Mouse (Mus musculus): Measurements from ENCODE around the gene Kcna7. TPM values are rescaled to one million over a fixed set of nuclear protein-coding genes. Genes with fewer than 3 reads are reported as not detected.

Kcna7 gene
- polyA plus RNA-seq, 1 experiment = not detected

DNA sequence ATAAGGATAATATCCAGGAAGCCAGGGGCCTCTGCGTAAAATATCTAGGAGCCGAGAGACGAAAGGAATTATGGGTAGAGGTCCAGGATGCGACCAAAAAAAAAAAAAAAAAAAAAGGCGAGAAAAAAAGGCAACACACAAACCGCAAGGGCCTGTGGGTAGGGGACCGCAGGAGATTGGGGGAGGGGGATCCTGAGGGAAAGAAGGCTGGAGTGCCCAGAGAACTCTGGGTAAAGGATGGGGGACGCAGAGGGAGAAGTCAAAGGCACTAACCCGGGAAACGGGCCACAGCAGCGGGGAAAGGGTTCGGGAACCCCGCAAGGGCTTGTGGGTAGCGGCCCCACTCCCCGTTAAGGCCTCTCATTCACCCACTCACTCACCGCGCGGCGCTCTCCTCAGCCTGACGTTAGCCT is 10.3 kb upstream of the Kcna7 start:
- no peak for TF ChIP-seq CTCF (IDR thresholded peaks at IDR 0.05; ENCODE audit: low read depth, low read length)
- no peak for TF ChIP-seq POLR2A (IDR thresholded peaks at IDR 0.05; ENCODE audit: borderline replicate concordance, low read depth, low read length)
- peak overlapping the region; percentile 85 for H3K27ac ChIP-seq (ENCODE audit: insufficient read depth, low read depth, low read length)
- peak overlapping the region; percentile 70 for H3K4me3 ChIP-seq (ENCODE audit: insufficient read depth, low read length)
- H3K4me1 ChIP-seq (ENCODE audit: control insufficient read depth, insufficient read depth, low read length) = peaks cover 16% of the 10 kb centered on the region

DNA sequence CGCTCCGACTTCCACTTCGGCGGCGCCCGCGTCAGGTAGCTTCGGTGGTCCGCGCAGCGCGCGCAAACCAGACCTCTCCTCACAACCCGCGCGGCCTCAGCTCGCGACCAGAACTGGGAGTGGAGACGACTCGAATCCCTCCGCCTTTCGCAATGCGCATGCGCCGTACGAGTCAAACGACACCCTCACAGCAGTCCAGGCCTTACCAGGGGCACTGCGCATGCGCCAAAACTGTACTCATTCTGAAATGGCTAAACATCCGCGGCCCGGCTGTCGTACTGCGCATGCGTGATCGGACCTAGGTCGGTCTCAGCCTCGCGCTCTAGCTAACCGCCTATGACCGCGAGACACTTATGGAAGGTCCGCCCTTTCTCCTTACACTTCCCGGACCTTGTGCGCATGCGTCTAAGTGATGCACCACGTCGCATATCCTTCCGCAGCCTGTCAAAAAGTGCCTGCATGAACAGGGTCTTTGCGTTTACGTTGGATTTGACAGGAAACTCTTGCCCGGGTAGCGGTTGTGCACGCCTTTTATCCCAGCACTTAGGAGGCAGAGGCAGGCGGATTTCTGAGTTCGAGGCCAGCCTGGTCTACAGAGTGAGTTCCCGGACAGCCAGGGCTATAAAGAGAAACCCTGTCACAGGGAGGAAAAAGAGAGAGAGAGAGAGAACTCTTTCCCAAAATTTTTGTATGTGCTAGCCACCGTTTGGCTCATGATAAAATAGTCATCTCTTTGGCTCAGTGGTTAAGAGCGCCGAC is 9.7 kb upstream of the Kcna7 start, which contains the start of gene Snrnp70:
Gene Snrnp70, minus strand, starts transcription at position 165 of the 759 bp plus-strand sequence.
- Histone ChIP-seq H3K27ac (ENCODE audit: insufficient read depth, low read depth, low read length) (peak within 1 kb of the TSS; percentile 85), H3K4me1 (ENCODE audit: control insufficient read depth, insufficient read depth, low read length) (peaks cover 16% of the 10 kb centered on the region)
- TF ChIP-seq CTCF (IDR thresholded peaks at IDR 0.05; ENCODE audit: low read depth, low read length) (no peak; the same call in 1 of the 2 replicates), POLR2A (IDR thresholded peaks at IDR 0.05; ENCODE audit: borderline replicate concordance, low read depth, low read length) (no peak)

DNA sequence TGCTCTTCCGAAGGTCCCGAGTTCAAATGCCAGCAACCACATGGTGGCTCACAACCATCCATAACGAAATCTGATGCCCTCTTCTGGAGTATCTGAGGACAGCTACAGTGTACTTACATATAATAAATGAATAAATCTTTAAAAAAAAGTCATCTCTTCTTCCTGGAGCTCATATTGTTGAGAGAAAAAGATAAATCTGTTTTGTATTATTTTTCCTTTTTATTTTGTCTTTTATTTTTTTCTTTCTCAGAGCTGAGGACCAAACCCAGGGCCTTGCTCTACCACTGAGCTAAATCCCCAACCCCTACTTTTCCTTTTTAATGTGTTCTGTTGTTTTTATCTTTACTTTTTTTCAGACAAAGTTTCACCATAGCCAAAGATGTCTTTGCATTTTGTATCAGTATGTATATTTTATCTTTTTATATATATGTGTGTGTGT is 9.1 kb upstream of the Kcna7 start:
- Histone ChIP-seq H3K4me3 (ENCODE audit: insufficient read depth, low read length) (peak overlapping the region; percentile 76), H3K4me1 (ENCODE audit: control insufficient read depth, insufficient read depth, low read length) (peaks cover 16% of the 10 kb centered on the region), H3K27ac (ENCODE audit: insufficient read depth, low read depth, low read length) (peak overlapping the region; percentile 83)

More for the DNA sequence above, 9.7 kb upstream of the Kcna7 start, which contains the start of gene Snrnp70:
- H3K4me3 ChIP-seq (ENCODE audit: insufficient read depth, low read length) = peak within 1 kb of the TSS; percentile 76

DNA sequence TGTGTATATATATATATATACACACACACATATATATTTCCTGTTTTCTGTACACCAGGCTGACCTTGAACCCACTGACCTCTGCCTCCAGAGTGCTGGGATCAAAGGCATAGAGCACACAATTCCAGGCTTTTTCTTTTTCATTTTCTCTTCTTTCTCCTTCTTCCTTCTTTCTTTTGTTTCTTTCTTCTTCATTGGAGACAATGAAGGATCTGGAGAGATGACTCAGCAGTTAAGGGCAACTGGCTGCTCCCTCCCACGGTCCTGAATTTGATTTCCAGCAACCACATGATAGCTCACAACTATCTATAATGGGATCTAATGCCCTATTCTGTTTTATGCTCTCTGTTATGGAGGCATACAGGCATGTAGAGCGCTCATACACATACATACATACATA is 8.7 kb upstream of the Kcna7 start:
- Histone ChIP-seq H3K27ac (ENCODE audit: insufficient read depth, low read depth, low read length) (peak overlapping the region; percentile 11; the same call in 1 of the 2 replicates), H3K4me1 (ENCODE audit: control insufficient read depth, insufficient read depth, low read length) (peaks cover 13% of the 10 kb centered on the region), H3K4me3 (ENCODE audit: insufficient read depth, low read length) (no peak overlapping the region)
- TF ChIP-seq POLR2A (IDR thresholded peaks at IDR 0.05; ENCODE audit: borderline replicate concordance, low read depth, low read length) (no peak), CTCF (IDR thresholded peaks at IDR 0.05; ENCODE audit: low read depth, low read length) (no peak)

DNA sequence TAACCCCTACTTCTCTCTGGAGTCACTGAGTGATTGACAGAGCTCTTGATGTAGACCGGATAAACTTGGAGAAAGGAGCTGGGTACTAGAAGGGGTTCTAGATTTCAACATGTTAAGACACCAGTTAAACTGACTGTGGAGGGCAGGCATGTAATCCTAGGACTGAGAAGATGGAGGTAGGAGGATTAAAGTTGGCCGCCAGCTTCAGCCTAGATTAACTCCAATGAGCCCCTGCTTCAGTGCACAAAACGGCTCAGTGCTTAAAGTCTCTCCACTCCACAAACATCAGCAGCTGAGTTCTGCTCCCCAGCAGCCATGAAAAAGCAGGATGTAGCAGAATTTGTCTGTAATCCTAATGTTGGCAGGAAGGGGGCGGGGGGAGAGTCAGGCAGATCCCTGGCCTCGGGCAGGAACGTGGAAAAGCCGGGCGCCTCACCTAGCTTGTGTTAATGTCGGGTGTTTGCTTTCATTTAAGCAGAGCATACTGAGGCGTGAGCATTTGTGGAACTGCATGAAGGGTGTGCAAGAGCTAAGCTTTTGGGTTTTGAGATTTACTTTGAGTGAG is 3.9 kb upstream of the Kcna7 start:
- Histone ChIP-seq H3K4me1 (ENCODE audit: control insufficient read depth, insufficient read depth, low read length) (peaks cover 11% of the 10 kb centered on the region; the same call in 1 of the 2 replicates), H3K27ac (ENCODE audit: insufficient read depth, low read depth, low read length) (no peak overlapping the region), H3K4me3 (ENCODE audit: insufficient read depth, low read length) (no peak overlapping the region)
- TF ChIP-seq CTCF (IDR thresholded peaks at IDR 0.05; ENCODE audit: low read depth, low read length) = no peak
- no peak for TF ChIP-seq POLR2A (IDR thresholded peaks at IDR 0.05; ENCODE audit: borderline replicate concordance, low read depth, low read length)

DNA sequence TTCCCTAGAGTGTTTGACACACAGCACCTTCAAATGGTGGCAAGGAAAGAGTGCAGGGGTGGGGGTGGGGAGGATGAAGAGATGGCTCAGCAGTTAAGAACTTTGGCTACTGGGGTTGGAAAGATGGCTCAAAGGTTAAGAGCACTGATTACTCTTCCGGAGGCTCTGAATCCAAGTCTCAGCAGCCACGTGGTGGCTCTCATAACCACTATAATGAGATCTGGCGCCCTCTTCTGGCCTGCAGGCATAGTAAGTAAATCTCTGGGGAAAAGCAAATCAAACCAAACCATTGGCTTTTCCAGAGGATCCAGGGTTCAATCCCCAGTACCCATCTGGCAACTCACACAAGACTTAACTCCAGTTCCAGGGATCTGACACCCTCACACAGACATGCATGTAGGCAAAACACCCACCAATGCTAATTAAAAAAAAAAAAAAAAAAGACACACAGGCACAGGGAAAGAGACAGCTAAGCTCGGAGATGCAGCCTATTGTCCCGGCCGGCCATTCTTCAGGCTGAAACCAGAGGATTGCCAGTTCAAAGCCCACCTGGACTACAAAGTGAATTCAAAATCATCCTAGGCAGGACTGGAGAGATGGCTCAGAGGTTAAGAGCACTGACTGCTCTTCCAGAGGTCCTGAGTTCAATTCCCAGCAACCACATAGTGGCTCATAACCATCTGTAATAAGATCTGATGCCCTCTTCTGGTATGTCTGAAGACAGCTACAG is 1.8 kb upstream of the Kcna7 start:
- Histone ChIP-seq H3K4me1 (ENCODE audit: control insufficient read depth, insufficient read depth, low read length) (peaks cover 4% of the 10 kb centered on the region; the same call in 1 of the 2 replicates), H3K4me3 (ENCODE audit: insufficient read depth, low read length) (no peak overlapping the region), H3K27ac (ENCODE audit: insufficient read depth, low read depth, low read length) (no peak overlapping the region)
- TF ChIP-seq POLR2A (IDR thresholded peaks at IDR 0.05; ENCODE audit: borderline replicate concordance, low read depth, low read length) (no peak), CTCF (IDR thresholded peaks at IDR 0.05; ENCODE audit: low read depth, low read length) (peak; percentile 49; the same call in 1 of the 2 replicates)

DNA sequence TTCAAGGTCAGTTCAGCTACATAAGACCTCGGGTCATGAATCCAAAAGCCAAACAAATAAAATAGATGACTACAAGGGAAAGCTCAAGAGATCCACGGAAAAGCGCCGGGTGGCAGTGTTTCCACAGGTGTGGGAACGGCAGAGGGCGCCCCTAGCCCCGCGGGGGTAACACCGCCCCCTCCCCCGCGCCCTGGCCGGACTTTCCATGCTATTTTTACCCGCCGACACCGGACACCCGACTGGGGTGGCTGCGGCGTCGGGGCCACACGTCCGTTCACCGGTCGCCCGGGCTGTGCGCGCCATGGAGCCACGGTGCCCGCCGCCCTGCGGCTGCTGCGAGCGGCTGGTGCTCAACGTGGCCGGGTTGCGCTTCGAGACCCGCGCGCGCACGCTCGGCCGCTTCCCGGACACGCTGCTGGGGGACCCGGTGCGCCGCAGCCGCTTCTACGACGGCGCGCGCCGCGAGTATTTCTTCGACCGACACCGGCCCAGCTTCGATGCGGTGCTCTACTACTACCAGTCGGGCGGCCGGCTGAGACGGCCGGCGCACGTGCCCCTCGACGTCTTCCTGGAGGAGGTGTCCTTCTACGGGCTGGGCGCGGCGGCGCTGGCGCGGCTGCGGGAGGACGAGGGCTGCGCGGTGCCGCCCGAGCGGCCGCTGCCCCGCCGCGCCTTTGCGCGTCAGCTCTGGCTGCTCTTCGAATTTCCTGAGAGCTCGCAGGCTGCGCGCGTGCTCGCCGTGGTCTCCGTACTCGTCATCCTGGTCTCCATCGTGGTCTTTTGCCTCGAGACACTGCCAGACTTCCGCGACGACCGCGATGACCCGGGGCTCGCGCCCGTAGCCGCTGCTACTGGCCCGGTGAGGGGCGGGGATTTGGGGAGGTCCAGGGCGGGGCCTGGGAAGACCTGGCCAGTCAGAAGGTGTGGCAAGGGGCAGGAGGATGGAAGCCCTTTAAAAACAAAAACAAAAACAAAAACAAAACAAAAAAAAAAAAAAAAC is 1.0 kb downstream of the Kcna7 start:
- Histone ChIP-seq H3K4me3 (ENCODE audit: insufficient read depth, low read length) (peak overlapping the region; percentile 51), H3K4me1 (ENCODE audit: control insufficient read depth, insufficient read depth, low read length) (peaks cover 4% of the 10 kb centered on the region; the same call in 1 of the 2 replicates), H3K27ac (ENCODE audit: insufficient read depth, low read depth, low read length) (no peak overlapping the region)
- TF ChIP-seq CTCF (IDR thresholded peaks at IDR 0.05; ENCODE audit: low read depth, low read length) = no peak
- no peak for TF ChIP-seq POLR2A (IDR thresholded peaks at IDR 0.05; ENCODE audit: borderline replicate concordance, low read depth, low read length)

DNA sequence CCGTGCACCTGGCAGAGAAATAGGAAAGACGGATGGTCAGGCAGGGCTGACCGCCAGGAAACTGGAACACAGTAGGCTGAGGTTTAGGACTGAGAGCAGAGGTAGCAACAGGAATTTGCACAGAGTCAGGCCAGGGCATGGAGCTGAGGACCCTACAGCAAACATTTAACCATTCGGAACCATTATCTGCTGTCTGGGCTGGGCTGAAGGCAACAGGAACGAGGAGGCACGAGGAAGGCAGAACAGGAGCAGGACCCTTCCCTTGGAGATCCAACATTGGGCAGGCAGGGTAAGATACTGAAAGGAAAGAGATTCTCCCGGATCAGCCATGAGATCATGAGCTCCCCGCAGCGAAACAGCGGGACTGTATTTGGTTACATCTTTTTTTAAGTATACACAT is 2.4 kb downstream of the Kcna7 start:
- TF ChIP-seq CTCF (IDR thresholded peaks at IDR 0.05; ENCODE audit: low read depth, low read length) (no peak), POLR2A (IDR thresholded peaks at IDR 0.05; ENCODE audit: borderline replicate concordance, low read depth, low read length) (no peak)
- Histone ChIP-seq H3K4me3 (ENCODE audit: insufficient read depth, low read length) (no peak overlapping the region), H3K4me1 (ENCODE audit: control insufficient read depth, insufficient read depth, low read length) (peaks cover 4% of the 10 kb centered on the region; the same call in 1 of the 2 replicates), H3K27ac (ENCODE audit: insufficient read depth, low read depth, low read length) (no peak overlapping the region)

DNA sequence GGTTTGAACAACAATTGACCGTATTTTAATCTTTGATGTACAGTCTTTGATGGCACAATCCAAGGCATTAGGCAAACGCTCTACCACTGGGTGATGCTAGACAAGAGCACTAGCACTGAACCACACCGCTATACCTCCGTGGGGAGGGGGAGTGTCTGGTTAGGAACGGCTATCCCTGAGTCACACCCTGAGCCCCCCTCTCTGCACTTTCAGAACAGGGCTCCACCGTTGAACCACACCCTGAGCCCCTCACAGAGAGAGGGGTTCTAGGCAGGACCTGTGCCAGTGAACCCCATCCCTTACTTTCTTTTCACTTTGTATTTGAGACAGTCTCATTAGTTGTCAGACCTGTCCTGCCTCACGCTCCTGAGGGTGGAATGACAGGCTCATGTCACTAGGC is 2.9 kb downstream of the Kcna7 start:
- Histone ChIP-seq H3K4me3 (ENCODE audit: insufficient read depth, low read length) (no peak overlapping the region), H3K4me1 (ENCODE audit: control insufficient read depth, insufficient read depth, low read length) (peaks cover 4% of the 10 kb centered on the region; the same call in 1 of the 2 replicates), H3K27ac (ENCODE audit: insufficient read depth, low read depth, low read length) (no peak overlapping the region)
- TF ChIP-seq POLR2A (IDR thresholded peaks at IDR 0.05; ENCODE audit: borderline replicate concordance, low read depth, low read length) (no peak), CTCF (IDR thresholded peaks at IDR 0.05; ENCODE audit: low read depth, low read length) (no peak)
